Mouse (Mus musculus): Measurements from ENCODE around the gene Nop56. TPM values are rescaled to one million over a fixed set of nuclear protein-coding genes. Genes with fewer than 3 reads are reported as not detected.

The Nop56 gene
- 283 and 313 TPM in 2 replicates for polyA plus RNA-seq (2016; fragmentation: Nextera tagmentation; extraction: Ambion mirVana)

DNA sequence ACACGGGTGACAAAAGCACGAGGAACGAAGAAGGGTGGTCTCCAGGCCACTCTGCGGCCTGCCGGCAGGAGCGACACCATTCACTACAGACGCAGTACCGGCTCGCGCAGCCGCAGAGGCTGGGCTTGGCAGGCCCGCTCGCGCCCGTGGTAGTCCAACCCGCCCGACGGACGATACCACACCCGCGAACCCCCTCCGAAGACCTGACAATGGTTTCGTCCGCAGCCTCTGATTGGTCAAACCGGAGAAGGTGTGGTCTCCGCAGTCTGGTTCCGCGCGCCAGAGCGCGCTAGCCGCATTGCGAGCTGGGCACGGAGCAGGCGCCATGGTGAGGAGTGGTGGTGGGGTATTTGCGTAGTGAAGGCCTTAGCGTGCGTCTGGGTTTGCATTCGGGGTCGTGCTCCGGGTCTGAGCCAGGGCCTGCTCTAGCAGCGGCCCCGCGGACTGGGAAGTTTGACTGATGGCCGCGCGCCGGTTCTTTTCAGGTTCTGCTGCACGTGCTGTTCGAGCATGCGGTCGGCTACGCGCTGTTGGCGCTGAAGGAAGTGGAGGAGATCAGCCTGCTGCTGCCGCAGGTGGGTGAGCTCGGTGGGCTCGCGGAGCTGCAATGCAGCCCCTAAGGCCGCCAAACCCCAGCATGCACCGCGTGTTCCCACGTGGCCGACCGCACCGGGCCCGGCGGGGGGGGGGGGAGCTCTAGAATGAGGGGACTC is at the start of gene Nop56:
TSS of gene Nop56 (plus strand) at position 282 of the 713 bp plus-strand sequence.
- H3K9ac ChIP-seq (replicated peaks), result peak within 1 kb of the TSS; percentile 84
- peaks cover 29% of the 10 kb centered on the region for H3K4me1 ChIP-seq
- WGBS, result under 1% methylated on average over 68 of the region's 68 CpGs

DNA sequence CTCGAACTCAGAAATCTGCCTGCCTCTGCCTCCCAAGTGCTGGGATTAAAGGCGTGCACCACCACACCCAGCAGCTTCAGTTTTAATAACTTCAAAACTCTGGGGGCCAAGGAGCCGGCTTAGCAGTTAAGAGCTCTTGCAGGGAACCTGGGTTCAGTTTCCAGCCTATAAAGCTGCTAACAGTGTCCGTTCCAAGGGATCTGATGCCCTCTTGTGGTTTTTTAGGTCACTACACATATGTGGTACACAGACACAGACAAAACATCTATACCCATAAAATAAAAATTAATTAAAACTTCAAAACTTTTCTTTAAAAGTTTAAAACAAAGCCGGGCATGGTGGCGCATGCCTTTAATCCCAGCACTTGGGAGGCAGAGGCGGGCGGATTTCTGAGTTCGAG is 27.3 kb upstream of the Nop56 start:
- WGBS, result 54% methylated on average over 9 of the region's 9 CpGs
- Histone ChIP-seq H3K27ac (replicated peaks) (no peak overlapping the region), H3K4me2 (replicated peaks) (no peak overlapping the region), H3K9me3 (no peaks in the 10 kb centered on the region), H3K4me3 (no peak overlapping the region), H3K27me3 (no peaks in the 10 kb centered on the region), H3K36me3 (no peaks in the 10 kb centered on the region), H3K9ac (replicated peaks) (no peak overlapping the region), H3K4me1 (no peaks in the 10 kb centered on the region)
- ATAC-seq (ENCODE audit: low FRiP score, low read depth), result no peak

More for the DNA sequence above, at the start of gene Nop56:
- Histone ChIP-seq H3K36me3 (peaks cover 38% of the 10 kb centered on the region), H3K4me3 (peak within 1 kb of the TSS; percentile 80), H3K27me3 (no peaks in the 10 kb centered on the region), H3K9me3 (no peaks in the 10 kb centered on the region), H3K4me2 (replicated peaks) (peak within 1 kb of the TSS; percentile 91), H3K27ac (replicated peaks) (peak within 1 kb of the TSS; percentile 88)
- peak; percentile 99 for ATAC-seq (ENCODE audit: low FRiP score, low read depth)

DNA sequence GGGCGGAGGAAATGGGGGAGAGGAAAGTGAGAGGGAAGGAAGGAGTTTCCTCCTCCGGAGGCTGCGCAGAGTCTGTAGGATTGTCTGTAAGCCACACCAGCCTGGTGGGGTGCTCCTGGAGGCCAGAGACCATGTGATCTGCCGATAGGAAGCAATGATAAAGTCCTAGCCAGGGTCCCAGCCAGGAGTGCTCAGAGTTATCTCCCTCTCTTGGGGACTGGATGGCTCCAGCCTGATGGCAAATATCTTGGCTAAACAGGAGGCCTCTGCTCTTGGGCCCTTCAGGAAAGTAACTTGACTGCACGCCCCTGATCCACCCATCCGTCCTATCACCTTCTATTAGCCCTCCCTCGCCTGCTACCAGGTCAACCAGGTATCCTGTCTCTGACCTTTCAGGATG is 26.0 kb upstream of the Nop56 start:
- no peak overlapping the region for H3K4me3 ChIP-seq
- no peak overlapping the region for H3K27ac ChIP-seq (replicated peaks)
- H3K36me3 ChIP-seq, result no peaks in the 10 kb centered on the region
- no peaks in the 10 kb centered on the region for H3K9me3 ChIP-seq
- no peaks in the 10 kb centered on the region for H3K4me1 ChIP-seq
- no peak for ATAC-seq (ENCODE audit: low FRiP score, low read depth)
- 72% methylated on average over 7 of the region's 7 CpGs for WGBS
- no peaks in the 10 kb centered on the region for H3K27me3 ChIP-seq
- H3K4me2 ChIP-seq (replicated peaks), result no peak overlapping the region
- no peak overlapping the region for H3K9ac ChIP-seq (replicated peaks)

DNA sequence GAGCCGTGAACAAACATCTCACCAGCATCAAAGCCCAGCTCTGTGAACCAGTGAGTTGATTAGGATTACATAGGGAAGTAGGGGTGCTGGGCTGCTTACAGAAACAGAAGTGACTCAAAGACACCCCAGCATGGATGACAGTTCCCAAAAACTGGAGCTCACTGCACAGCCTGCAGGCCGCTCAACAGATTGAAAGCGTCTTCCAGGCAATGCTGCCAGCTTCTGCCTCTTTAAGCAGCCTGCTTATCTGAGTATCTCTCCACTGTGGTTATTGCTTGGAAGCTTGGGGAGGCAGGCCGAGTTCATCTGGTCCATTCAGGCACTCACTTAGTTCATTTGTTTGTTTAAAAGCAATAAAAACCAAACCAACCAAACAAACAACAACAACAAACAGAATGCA is 17.5 kb upstream of the Nop56 start:
- 74% methylated on average over 4 of the region's 4 CpGs for WGBS
- Histone ChIP-seq H3K27me3 (no peaks in the 10 kb centered on the region), H3K36me3 (no peaks in the 10 kb centered on the region), H3K4me1 (no peaks in the 10 kb centered on the region), H3K4me3 (no peak overlapping the region), H3K9ac (replicated peaks) (no peak overlapping the region), H3K9me3 (no peaks in the 10 kb centered on the region), H3K27ac (replicated peaks) (no peak overlapping the region), H3K4me2 (replicated peaks) (no peak overlapping the region)
- no peak for ATAC-seq (ENCODE audit: low FRiP score, low read depth)

DNA sequence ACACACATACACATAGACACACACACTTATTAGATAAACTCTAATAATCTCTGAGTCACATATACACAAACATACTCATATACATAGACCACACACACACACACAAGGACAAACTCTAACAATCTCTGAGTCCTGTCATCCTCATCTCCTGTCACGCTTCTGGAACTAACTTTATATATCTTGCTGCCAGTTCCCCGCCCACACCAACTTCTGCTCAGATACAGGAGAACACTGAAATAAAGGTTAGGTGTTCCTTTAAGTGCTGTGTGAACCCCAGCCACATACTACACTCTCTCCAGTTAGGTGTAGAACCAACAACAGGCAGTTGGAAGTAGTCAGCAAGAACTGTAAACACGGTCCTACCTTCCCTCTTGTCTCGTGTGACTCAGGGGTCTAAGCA is 13.4 kb upstream of the Nop56 start:
- no peaks in the 10 kb centered on the region for H3K9me3 ChIP-seq
- no peaks in the 10 kb centered on the region for H3K27me3 ChIP-seq
- no peaks in the 10 kb centered on the region for H3K4me1 ChIP-seq
- H3K36me3 ChIP-seq, result no peaks in the 10 kb centered on the region
- no peak overlapping the region for H3K4me2 ChIP-seq (replicated peaks)
- H3K4me3 ChIP-seq, result no peak overlapping the region
- no peak for ATAC-seq (ENCODE audit: low FRiP score, low read depth)
- H3K27ac ChIP-seq (replicated peaks), result no peak overlapping the region
- H3K9ac ChIP-seq (replicated peaks), result no peak overlapping the region
- WGBS, result 84% methylated on average over 4 of the region's 4 CpGs

DNA sequence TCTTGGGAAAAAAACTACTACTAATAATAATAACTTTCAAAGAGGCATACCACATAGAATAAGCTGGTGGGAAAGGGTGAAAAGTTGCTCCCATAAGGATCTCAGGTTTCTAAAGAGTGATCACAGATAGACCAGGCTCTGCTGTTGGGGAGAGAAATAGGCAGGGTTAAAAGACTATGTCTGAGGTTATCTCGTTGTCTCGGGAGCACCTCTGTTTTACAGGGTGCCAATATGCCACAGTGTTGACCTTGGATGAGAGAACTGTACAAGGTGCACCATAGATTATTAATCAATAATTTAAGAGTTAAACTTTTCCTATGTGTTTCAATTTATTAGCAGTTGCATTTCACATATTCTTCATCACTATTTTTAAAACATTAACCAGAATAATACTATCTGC is 12.3 kb upstream of the Nop56 start:
- no peak overlapping the region for H3K9ac ChIP-seq (replicated peaks)
- no peaks in the 10 kb centered on the region for H3K27me3 ChIP-seq
- H3K4me3 ChIP-seq, result no peak overlapping the region
- no peak for ATAC-seq (ENCODE audit: low FRiP score, low read depth)
- no peaks in the 10 kb centered on the region for H3K4me1 ChIP-seq
- H3K9me3 ChIP-seq, result no peaks in the 10 kb centered on the region
- no peaks in the 10 kb centered on the region for H3K36me3 ChIP-seq
- H3K27ac ChIP-seq (replicated peaks), result no peak overlapping the region
- no peak overlapping the region for H3K4me2 ChIP-seq (replicated peaks)
- WGBS, result 82% methylated on average over 2 of the region's 2 CpGs

DNA sequence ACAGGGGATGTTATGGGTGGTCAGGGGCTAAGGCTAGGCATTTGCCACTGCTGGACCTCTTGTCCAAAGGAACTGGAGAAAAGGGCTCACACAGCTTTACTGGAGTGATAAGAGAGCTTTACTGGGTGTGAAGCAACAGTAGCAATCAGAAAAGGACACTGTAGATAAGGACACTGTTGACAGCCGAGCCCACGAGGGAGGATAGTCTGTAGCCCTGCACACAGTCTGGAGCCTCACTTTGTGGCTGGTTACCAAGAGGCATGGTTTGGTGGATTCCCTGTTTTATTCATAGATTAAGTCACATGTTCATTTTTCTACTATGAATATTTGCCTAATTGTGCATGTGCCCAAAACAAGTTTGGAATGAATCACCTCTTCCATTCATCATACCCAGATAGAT is 11.8 kb upstream of the Nop56 start:
- Histone ChIP-seq H3K27ac (replicated peaks) (no peak overlapping the region), H3K4me2 (replicated peaks) (no peak overlapping the region), H3K9ac (replicated peaks) (no peak overlapping the region), H3K9me3 (no peaks in the 10 kb centered on the region), H3K27me3 (no peaks in the 10 kb centered on the region), H3K4me1 (no peaks in the 10 kb centered on the region), H3K36me3 (no peaks in the 10 kb centered on the region), H3K4me3 (no peak overlapping the region)
- 88% methylated on average over 2 of the region's 2 CpGs for WGBS
- ATAC-seq (ENCODE audit: low FRiP score, low read depth), result no peak

DNA sequence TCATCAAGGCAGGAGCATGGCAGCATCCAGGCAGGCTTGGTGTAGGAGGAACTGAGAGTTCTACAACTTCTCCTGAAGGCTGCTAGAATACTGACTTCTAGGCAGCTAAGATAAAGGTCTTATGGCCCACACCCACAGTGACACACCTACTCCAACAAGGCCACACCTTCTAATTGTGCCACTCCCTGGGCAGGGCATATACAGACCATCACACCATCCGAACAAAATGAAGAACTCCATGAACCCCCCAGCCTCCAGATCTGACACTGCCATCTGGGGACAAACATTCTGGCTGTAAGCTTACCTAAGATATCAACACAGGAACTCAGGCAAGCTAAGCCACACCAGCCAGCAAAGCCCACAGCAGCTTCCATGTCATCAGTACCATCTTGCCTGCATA is 8.7 kb upstream of the Nop56 start:
- H3K4me3 ChIP-seq, result no peak overlapping the region
- H3K9ac ChIP-seq (replicated peaks), result no peak overlapping the region
- H3K4me1 ChIP-seq, result no peaks in the 10 kb centered on the region
- no peaks in the 10 kb centered on the region for H3K27me3 ChIP-seq
- no peak for ATAC-seq (ENCODE audit: low FRiP score, low read depth)
- H3K36me3 ChIP-seq, result no peaks in the 10 kb centered on the region
- no peak overlapping the region for H3K4me2 ChIP-seq (replicated peaks)
- WGBS, result 100% methylated on average over 1 of the region's 1 CpGs
- no peaks in the 10 kb centered on the region for H3K9me3 ChIP-seq
- no peak overlapping the region for H3K27ac ChIP-seq (replicated peaks)

DNA sequence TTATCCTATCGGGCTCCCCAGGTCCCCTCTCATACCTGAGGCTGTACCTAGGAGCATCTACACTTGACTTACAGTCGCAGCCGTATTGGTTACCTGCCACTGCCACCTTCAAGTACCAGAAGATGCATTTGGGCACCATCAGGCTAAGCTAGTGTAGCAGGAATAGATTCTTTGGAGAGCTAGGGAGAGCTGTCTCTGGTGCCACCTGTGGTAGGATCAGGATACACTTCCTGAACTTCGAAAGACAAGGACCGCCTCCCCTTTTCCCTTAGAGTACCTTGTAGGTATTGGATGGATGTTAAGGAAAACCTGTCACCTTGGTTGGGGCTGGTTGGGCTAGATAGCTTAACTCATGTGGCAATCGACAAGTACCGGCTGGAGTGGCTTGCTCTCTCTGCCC is 6.2 kb upstream of the Nop56 start:
- Histone ChIP-seq H3K9me3 (no peaks in the 10 kb centered on the region), H3K36me3 (no peaks in the 10 kb centered on the region), H3K27ac (replicated peaks) (no peak overlapping the region), H3K4me2 (replicated peaks) (no peak overlapping the region), H3K4me1 (0 out of 2 replicates have a peak, but pooled peaks cover under 1% of the 10 kb centered on the region), H3K27me3 (no peaks in the 10 kb centered on the region), H3K9ac (replicated peaks) (no peak overlapping the region), H3K4me3 (no peak overlapping the region)
- no peak for ATAC-seq (ENCODE audit: low FRiP score, low read depth)
- WGBS, result 67% methylated on average over 7 of the region's 7 CpGs

DNA sequence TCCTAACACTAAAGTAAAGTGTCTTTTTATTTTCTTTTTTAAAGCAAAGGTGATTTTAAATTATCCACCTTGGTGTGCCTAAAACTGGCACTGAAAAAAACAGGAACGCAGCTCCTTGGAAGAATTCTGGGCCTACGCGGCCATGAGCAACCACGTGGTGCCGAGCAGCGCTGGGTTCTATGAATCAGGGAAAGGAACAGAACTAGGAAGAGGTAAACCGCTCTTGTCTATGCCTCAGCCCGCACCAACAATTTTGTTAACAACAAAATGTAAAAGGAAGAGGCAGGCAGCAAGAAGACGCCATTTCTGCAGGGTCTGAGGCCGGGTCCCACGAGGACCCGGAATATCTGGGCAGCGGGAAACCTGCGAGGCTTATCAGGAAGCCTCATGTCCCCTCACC is 498 bp upstream of the Nop56 start:
- Histone ChIP-seq H3K36me3 (peaks cover 35% of the 10 kb centered on the region), H3K9ac (replicated peaks) (peak overlapping the region; percentile 82), H3K27me3 (no peaks in the 10 kb centered on the region), H3K27ac (replicated peaks) (peak overlapping the region; percentile 88), H3K4me3 (peak overlapping the region; percentile 80), H3K4me2 (replicated peaks) (peak overlapping the region; percentile 91), H3K9me3 (no peaks in the 10 kb centered on the region), H3K4me1 (peaks cover 29% of the 10 kb centered on the region)
- no peak; the same call in 1 of the 2 replicates for ATAC-seq (ENCODE audit: low FRiP score, low read depth)
- 3% methylated on average over 14 of the region's 14 CpGs for WGBS

DNA sequence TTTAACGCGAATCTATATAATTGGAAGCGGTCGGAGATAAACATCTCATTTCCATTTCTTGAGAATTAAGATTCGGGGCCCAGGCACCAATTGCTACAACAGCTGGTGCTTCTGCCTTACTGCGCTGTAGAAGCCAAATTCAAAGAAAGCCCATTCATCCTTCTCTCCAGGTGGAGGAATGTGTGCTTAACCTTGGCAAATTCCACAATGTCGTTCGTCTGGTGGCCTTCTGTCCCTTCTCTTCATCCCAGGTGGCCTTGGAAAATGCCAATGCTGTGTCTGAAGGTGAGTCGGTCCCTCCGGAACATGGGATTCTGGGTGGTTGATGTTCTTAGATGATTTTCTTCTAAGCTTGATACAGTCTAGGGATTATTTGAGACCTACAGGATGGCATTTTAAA is 632 bp downstream of the Nop56 start:
- Histone ChIP-seq H3K4me2 (replicated peaks) (peak overlapping the region; percentile 91), H3K36me3 (peaks cover 43% of the 10 kb centered on the region), H3K4me1 (peaks cover 29% of the 10 kb centered on the region), H3K9ac (replicated peaks) (peak overlapping the region; percentile 84), H3K27me3 (no peaks in the 10 kb centered on the region), H3K9me3 (no peaks in the 10 kb centered on the region), H3K27ac (replicated peaks) (peak overlapping the region; percentile 88), H3K4me3 (peak overlapping the region; percentile 80)
- no peak for ATAC-seq (ENCODE audit: low FRiP score, low read depth)
- 3% methylated on average over 10 of the region's 10 CpGs for WGBS

DNA sequence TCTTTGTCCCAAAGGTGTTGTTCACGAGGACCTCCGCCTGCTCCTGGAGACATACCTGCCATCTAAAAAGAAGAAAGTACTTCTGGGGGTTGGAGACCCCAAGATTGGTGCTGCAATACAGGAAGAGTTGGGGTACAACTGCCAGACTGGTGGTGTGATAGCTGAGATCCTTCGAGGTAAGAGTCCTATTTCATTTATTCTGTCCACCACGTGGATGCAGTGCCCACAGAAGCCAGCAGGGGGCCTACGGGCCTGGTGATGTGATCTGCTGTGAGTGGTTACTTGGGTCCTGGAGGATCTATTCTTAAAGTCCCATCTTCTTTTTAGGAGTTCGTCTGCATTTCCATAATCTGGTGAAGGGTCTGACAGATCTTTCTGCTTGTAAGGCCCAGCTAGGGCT is 1.4 kb downstream of the Nop56 start:
- no peaks in the 10 kb centered on the region for H3K27me3 ChIP-seq
- peak overlapping the region; percentile 80 for H3K4me3 ChIP-seq
- H3K36me3 ChIP-seq, result peaks cover 51% of the 10 kb centered on the region
- peaks cover 29% of the 10 kb centered on the region for H3K4me1 ChIP-seq
- no peak for ATAC-seq (ENCODE audit: low FRiP score, low read depth)
- 48% methylated on average over 6 of the region's 6 CpGs for WGBS
- no peak overlapping the region for H3K27ac ChIP-seq (replicated peaks)
- peak overlapping the region; percentile 84 for H3K9ac ChIP-seq (replicated peaks)
- H3K9me3 ChIP-seq, result no peaks in the 10 kb centered on the region
- peak overlapping the region; percentile 91 for H3K4me2 ChIP-seq (replicated peaks)

DNA sequence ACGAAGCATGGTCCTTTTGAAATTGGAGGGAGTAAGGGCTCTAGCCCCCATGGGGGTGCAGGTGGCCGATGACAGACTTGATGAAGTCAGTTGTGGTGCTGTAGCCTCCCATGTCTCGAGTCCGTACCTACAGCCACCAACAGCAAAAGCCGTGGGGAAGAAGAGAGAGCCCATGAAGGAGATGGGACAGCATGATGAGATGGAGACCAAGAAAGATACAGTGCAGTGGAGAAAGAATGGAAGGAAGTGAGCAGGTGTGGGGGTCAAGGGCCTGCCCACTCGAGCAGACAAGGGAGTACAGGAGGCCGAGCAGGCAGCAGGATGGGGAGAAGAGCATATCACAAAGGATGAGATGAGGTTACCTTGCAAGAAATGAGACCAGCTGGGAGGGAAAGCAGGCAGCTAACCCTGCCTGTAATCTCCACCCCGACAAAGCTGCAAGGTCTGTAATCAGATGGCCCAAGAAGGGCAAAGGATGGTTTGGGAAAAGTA is 5.4 kb downstream of the Nop56 start:
- ATAC-seq (ENCODE audit: low FRiP score, low read depth), result no peak
- 52% methylated on average over 8 of the region's 8 CpGs for WGBS
- H3K27me3 ChIP-seq, result no peaks in the 10 kb centered on the region

More for the DNA sequence above, 5.4 kb downstream of the Nop56 start:
- no peak overlapping the region for H3K9ac ChIP-seq (replicated peaks)
- H3K9me3 ChIP-seq, result no peaks in the 10 kb centered on the region
- peaks cover 32% of the 10 kb centered on the region for H3K4me1 ChIP-seq
- H3K27ac ChIP-seq (replicated peaks), result no peak overlapping the region
- peaks cover 62% of the 10 kb centered on the region for H3K36me3 ChIP-seq
- no peak overlapping the region for H3K4me3 ChIP-seq
- no peak overlapping the region for H3K4me2 ChIP-seq (replicated peaks)
